Mouse (Mus musculus) regulatory T cell (primary cell): Measurements from ENCODE around the gene Ifitm1.
"Not testable (repeated sequence)": the region's sequence is repeated elsewhere in the genome, so short reads cannot be mapped to it uniquely, and the experiment has no call there.

Experiments used
- in situ Hi-C: fragments of 300-600 bp; cut with MboI, MseI; formaldehyde crosslinking; loops from one replicate; pipeline ENCODE4 v1.15.1; 2025; ENCODE audit warnings: high pct_unique_total_duplicates

Gene Ifitm1

DNA sequence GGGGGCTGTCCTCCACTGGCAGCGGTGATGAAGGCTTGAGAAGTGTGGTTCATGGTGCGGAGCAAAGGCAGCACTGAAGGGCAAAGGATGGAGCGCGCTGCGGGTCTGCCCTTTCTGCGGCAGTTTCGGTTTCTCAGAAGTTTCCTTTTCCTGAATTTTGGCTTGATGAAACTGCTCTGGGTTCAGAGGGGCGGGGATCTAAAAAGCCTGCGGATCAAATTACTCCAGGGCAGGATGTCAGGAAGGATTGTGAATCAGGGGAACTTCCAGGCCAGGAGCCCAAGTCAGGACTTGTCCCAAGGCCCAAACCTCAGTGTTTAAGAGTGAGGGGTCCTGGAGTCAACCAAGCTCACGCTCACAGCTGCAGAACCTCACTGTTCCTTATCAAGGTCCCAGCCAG lies 43.6 kb downstream of the Ifitm1 start, which contains the start of gene Ifitm3:
Gene Ifitm3, minus strand, starts transcription at position 178 of the 400 bp plus-strand sequence.
- in situ Hi-C loops: loop anchor here (5.0 kb wide), 1 partner anchor 37 kb away; no protein-coding TSS in a partner anchor

DNA sequence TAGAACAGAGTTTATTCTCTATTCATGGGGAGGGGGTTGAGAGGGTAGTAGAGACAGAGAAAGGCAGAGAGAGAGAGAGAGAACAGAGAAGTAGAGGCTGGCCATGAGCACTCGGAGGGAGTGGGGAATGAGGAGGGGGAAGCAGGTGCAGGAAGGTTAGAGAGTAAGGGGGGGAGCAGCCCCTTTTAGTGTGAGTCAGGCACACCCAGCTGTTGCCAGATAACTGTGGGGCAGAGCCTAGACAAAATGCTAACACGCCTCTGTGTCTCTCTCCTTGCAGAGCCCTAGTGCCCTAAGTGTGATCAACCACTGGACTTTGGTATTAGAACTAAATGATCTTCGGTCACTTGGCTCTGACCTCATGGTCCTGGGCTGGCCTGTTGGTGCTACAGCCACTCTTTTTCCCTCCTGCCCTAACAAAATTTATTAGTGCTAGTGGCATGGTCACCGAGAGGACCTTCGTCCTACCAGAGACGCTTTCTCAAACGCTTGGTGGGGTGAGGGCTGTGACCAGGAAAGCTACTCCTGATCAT lies 44.3 kb downstream of the Ifitm1 start:
- in situ Hi-C loops: loop anchor here (5.0 kb wide), 1 partner anchor 36 kb away; no protein-coding TSS in a partner anchor

DNA sequence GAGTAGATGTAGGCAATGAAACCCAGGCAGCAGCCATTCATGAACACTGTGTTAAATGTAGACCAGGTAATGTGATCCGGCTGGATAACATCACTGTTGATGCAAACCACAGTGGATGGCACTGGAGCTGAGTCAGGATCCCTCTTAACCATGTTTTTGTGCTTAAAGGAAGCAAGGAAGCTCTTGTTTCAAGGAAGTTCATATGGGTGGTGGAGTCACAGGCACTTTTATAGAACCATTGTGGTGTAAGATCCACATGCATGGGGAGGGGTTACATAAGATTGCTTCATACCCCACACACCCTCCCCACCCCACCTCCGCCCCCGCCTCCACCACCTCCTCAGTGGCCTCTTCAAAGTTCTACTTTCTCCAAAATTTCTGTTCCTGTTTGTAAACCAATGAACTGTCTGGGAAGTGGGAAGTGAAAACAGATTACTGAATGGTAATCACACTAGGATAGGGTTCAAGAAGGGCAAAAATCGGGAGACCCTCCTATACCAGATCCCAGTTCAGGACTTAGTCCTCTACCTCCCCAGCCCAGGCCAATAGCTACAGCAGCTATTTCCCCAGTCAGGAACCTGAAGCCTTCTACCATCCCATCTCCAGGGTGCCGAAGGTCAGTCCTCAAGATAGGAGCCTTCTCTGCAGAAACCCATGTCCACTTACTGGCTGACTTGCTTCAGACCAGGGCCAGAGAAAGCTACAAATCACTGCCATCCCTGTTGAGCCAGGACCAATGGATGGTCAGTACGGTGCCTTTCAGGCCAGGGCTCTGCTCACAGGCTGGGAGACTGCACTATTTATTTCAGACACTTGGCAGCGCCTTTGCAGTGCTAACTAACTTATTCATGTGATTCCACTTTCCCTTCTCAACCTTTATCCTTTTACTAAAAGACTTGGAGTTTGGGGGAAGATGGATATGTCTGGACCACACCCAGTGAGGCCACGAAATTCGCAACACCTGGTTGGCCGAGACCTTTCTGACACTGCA lies 50.0 kb downstream of the Ifitm1 start:
- in situ Hi-C loops: no loop called here

DNA sequence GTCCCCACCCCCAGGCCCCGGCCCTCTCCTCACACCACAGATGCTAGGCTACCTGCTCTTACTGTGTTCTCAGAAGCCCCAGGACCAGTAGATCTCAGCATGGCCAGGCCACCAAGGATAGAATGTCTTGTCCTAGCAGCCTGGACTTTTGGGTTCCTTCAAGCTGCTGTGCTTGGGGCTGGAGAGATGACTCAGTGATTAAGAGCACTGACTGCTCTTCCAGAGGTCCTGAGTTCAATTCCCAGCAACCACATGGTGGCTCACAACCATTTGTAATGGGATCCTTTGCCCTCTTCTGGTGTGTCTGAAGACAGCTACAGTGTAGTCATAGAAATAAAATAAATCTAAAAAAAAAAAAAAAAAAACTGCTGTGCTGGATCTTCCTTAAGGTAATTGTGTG lies 50.8 kb downstream of the Ifitm1 start, which contains the start of gene Ifitm6:
Gene Ifitm6, minus strand, starts transcription at position 101 of the 400 bp plus-strand sequence.
- in situ Hi-C loops: not testable (repeated sequence)

DNA sequence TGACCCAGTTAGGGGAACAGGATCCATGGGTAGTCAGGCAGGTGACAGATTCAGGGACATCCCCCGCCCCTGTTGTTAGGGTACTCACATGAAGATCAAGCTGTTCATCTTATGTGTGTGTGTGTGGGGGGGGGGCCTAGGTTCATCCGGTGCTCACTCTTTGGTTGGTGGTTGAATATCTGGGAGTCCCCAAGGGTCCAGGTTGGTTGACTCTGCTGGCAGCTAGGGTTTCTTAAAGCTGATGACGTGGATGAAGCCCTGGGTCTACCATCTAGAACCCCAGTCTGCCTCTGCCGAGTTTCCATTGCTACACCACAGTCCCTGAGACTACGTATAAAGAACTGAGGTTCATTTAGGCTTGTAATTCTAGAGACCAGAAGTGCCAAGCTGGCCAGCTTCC lies 52.0 kb downstream of the Ifitm1 start:
- in situ Hi-C loops: no loop called here
